ENCODE assay signal across 8 mouse cellular contexts in the genomic region with DNA sequence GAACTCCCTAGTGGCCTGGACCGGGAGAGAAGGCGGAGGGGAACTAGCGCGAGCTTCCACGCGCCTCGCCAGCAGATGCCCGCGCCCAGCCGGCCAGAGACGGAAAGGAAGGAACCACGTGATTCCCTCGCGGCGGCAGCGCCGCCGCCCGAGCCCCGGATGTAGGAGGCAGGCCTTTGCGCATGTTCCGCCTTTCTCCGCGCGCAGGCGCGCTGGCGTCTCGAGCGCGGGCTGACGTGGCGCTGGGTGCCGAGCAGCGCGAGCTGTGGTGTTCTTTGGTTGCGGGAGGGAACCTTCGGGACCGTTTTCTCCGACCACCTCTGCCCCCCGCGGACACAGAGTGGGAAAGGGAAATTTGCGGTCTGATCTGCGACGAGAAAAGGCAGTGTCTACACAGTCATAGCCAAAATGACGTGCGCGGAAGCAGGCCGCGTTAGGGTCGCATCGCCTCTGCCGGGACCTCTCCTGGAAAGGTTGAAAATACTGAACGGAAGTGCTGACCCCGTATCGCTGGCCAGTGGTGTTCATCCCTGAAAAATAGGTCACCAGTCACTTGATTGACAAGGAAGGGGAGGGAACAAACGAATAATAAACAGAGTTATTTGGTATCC. TPM values are rescaled to one million over a fixed set of nuclear protein-coding genes. Genes with fewer than 3 reads are reported as not detected.
DNase-seq lines count a peak whose midpoint lies in the region; ATAC-seq and TF ChIP-seq lines count a peak whose summit lies in the region.

Eif3a (minus strand) TSS at position 108 of the 611 bp plus-strand sequence.

- H3K9me3 ChIP-seq in embryonic facial prominence, embryonic 15.5 days (replicated peaks) = no peaks in the 10 kb centered on the region
- H3K9me3 ChIP-seq in kidney, embryonic 14.5 days (ENCODE audit: control insufficient read depth, low read length) = no peaks in the 10 kb centered on the region
- H3K9me3 ChIP-seq in limb, embryonic 15.5 days = no peaks in the 10 kb centered on the region

- peak within 1 kb of the TSS; percentile 100 for H3K9ac ChIP-seq in embryonic facial prominence, embryonic 15.5 days
- H3K9ac ChIP-seq in kidney, embryonic 14.5 days (ENCODE audit: low read depth, low read length) = peak within 1 kb of the TSS; percentile 100
- H3K9ac ChIP-seq in limb, embryonic 15.5 days = peak within 1 kb of the TSS; percentile 100

- peak within 1 kb of the TSS; percentile 59 for H3K4me2 ChIP-seq in embryonic facial prominence, embryonic 15.5 days (replicated peaks)
- peak within 1 kb of the TSS; percentile 74 for H3K4me2 ChIP-seq in kidney, embryonic 14.5 days (replicated peaks; ENCODE audit: low read depth, low read length)
- peak within 1 kb of the TSS; percentile 46 for H3K4me2 ChIP-seq in limb, embryonic 15.5 days

- H3K4me1 ChIP-seq in bone marrow, adult 2 months (ENCODE audit: control insufficient read depth, insufficient read depth, low read length) = no peaks in the 10 kb centered on the region; the same call in 1 of the 2 replicates
- peaks cover 12% of the 10 kb centered on the region; the same call in 1 of the 2 replicates for H3K4me1 ChIP-seq in embryonic facial prominence, embryonic 15.5 days
- H3K4me1 ChIP-seq in kidney, embryonic 14.5 days (ENCODE audit: control insufficient read depth, insufficient read depth, low read length) = peaks cover 14% of the 10 kb centered on the region
- H3K4me1 ChIP-seq in limb, embryonic 15.5 days = peaks cover 13% of the 10 kb centered on the region

- under 1% methylated on average over 57 of the region's 57 CpGs for WGBS in bone marrow, adult 2 months
- 2% methylated on average over 57 of the region's 57 CpGs for WGBS in embryonic facial prominence, embryonic 15.5 days
- 0% methylated on average over 51 of the region's 57 CpGs for WGBS in kidney, embryonic 14.5 days
- under 1% methylated on average over 57 of the region's 57 CpGs for WGBS in limb, embryonic 15.5 days

- TF ChIP-seq CTCF in bone marrow, adult 2 months (IDR thresholded peaks at IDR 0.05; ENCODE audit: control insufficient read depth, insufficient read depth, low read length) = no peak

- peak within 1 kb of the TSS; percentile 92 for H3K27ac ChIP-seq in bone marrow, adult 2 months (ENCODE audit: control insufficient read depth, insufficient read depth, low read depth, low read length, poor library complexity)
- peak within 1 kb of the TSS; percentile 99 for H3K27ac ChIP-seq in embryonic facial prominence, embryonic 15.5 days (replicated peaks)
- H3K27ac ChIP-seq in kidney, embryonic 14.5 days (ENCODE audit: low read depth, low read length) = peak within 1 kb of the TSS; percentile 91
- H3K27ac ChIP-seq in limb, embryonic 15.5 days = peak within 1 kb of the TSS; percentile 98

- H3K36me3 ChIP-seq in embryonic facial prominence, embryonic 15.5 days = no peaks in the 10 kb centered on the region
- H3K36me3 ChIP-seq in kidney, embryonic 14.5 days (ENCODE audit: control insufficient read depth, insufficient read depth, low read length) = 0 out of 2 replicates have a peak, but pooled peaks cover 2% of the 10 kb centered on the region
- H3K36me3 ChIP-seq in limb, embryonic 15.5 days = no peaks in the 10 kb centered on the region

- H3K27me3 ChIP-seq in embryonic facial prominence, embryonic 15.5 days = no peaks in the 10 kb centered on the region
- H3K27me3 ChIP-seq in kidney, embryonic 14.5 days (ENCODE audit: control insufficient read depth, insufficient read depth, low read length) = no peaks in the 10 kb centered on the region
- H3K27me3 ChIP-seq in limb, embryonic 15.5 days = no peaks in the 10 kb centered on the region

- peak; percentile 94 for ATAC-seq in embryonic facial prominence, embryonic 15.5 days (ENCODE audit: insufficient number of reproducible peaks, low FRiP score, low TSS enrichment, low read depth)
- peak; percentile 96 for ATAC-seq in kidney, embryonic 14.5 days (ENCODE audit: low FRiP score, low TSS enrichment)
- peak; percentile 95 for ATAC-seq in limb, embryonic 15.5 days (ENCODE audit: insufficient number of reproducible peaks, low FRiP score, low TSS enrichment, low read depth)

- peak within 1 kb of the TSS; percentile 80 for H3K4me3 ChIP-seq in bone marrow, adult 2 months (replicated peaks; ENCODE audit: control insufficient read depth, low read depth, low read length)
- H3K4me3 ChIP-seq in embryonic facial prominence, embryonic 15.5 days (replicated peaks) = peak within 1 kb of the TSS; percentile 98
- peak within 1 kb of the TSS; percentile 99 for H3K4me3 ChIP-seq in kidney, embryonic 14.5 days (ENCODE audit: low read length)
- H3K4me3 ChIP-seq in limb, embryonic 15.5 days = peak within 1 kb of the TSS; percentile 98

- DNase-seq in 416B (ENCODE audit: low read depth) = peak; percentile 93
- DNase-seq in heart, adult 9 months (ENCODE audit: low spot score in 2 of 2) = peak; percentile 94 to 95
- DNase-seq in monocyte, adult 2 months (ENCODE audit: low read depth in 1 of 2, low spot score in 2 of 2) = peak; percentile 89 to 93
- DNase-seq in spleen, postnatal 36 days (ENCODE audit: low spot score in 2 of 2) = peak; percentile 93 to 95

- peak; percentile 99 for TF ChIP-seq POLR2A in bone marrow, adult 2 months (IDR thresholded peaks at IDR 0.05; ENCODE audit: borderline replicate concordance, control insufficient read depth, low read depth, low read length)

RNA-seq across cellular contexts. Expression of gene Eif3a, which starts in this region (rescaled TPM):
- 70.8 and 99.7 TPM in 2 replicates for polyA plus RNA-seq in bone marrow, adult 2 months (2011; ENCODE audit: insufficient read depth, insufficient read length, low replicate concordance, missing spikeins)
- polyA plus RNA-seq in embryonic facial prominence, embryonic 15.5 days (2015; fragmentation: Nextera tagmentation; extraction: Ambion mirVana) = 131 and 138 TPM in 2 replicates
- polyA plus RNA-seq in kidney, embryonic 14.5 days (2014; fragmentation: Nextera tagmentation; extraction: Ambion mirVana) = 191 and 209 TPM in 2 replicates
- polyA plus RNA-seq in limb, embryonic 15.5 days (2015; fragmentation: Nextera tagmentation; extraction: Ambion mirVana) = 141 TPM in 2 replicates

Comparison
In these comparisons a context has a peak if more than half of its experiments do, and no peak if none do; other contexts are left out.
1. Peak in every context shown above with its lines: DNase-seq, ATAC-seq, H3K4me3 ChIP-seq and H3K27ac ChIP-seq.